Mouse (Mus musculus) megakaryocyte, embryonic 14.5 days (primary cell): ENCODE data around the gene 2510009E07Rik.

Experiments used
- FLI1 ChIP-seq: IDR thresholded peaks from 2 replicates; pipeline ENCODE4 v1.6.1; 2012; ENCODE audit warnings: low read length, inconsistent platforms, mixed read lengths
- GATA1 ChIP-seq: IDR thresholded peaks from 3 replicates; pipeline ENCODE4 v1.6.1; 2012; ENCODE audit warnings: mixed read lengths, low read length, inconsistent platforms, borderline replicate concordance

DNA sequence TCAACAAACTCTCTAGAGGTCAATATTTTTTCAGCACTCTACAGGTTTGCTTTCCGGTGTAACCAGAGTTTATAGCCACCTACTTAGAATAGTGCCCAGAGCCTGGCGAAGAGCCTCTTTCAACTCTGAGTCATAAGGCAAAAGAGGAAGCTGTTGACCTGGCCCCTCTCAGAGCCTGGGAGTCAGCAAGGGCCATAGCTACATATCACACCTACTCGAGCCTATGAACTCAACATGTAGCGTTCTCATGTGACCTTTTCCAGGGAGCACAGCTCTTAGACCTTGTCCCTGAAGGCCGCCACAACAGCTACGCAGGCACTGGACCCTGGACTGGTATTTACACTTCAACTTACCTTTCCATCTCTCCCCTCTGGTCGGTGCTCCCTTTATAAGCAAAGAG lies 25.3 kb upstream of the 2510009E07Rik start:
- TF ChIP-seq FLI1 (no peak), GATA1 (no peak)
